Mouse (Mus musculus): ENCODE measurements at regions not wholly inside any gene's neighbourhood (a gene's known extent, or its start where the extent isn't known, plus 50 kb on each side); places are given as distances from the start of the nearest gene placed in this dataset.

GRCm38 (mm10) chr7:114991255-114991654 lies 247.8 kb downstream of the Insc start:
- TF ChIP-seq CTCF (IDR thresholded peaks at IDR 0.05; ENCODE audit: low read depth, low read length) (no peak), POLR2A (IDR thresholded peaks at IDR 0.05; ENCODE audit: extremely low read depth, insufficient read depth, low read length) (no peak)
